In the genomic region with DNA sequence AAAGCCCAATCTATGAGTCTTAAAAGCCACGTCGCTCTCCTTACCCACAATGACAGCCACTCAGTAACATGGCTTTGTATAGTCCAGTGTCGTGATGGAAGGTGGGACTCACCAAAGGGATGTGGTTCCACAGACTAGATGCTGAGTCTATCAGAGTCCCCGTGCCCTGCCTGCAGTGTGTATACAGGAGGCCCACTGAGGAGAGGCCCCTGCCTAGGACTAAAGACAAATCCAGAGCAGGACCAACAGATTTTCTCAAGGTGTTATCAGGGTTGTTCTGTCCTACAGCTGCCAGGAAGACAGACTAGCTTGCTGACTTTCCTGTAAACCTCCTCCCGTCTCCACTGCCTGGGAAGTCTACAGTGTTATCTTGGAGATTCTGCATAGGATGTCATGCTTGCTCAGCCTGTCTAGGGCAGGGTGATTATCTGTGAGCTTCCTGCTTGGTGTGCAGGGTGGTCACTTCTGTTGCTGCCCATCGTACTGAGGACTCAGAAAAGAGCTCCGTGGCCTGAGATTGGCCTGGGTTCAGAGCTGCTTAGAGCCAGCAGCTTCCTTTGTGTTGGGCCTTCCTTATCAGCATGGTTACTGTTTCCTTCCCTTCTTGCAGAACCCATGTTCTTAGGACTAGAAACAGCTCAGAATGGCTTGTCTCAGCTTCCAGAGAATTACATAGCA, we compare ENCODE assay signal across 19 mouse cellular contexts.
DNase-seq lines count a peak whose midpoint lies in the region; ATAC-seq and TF ChIP-seq lines count a peak whose summit lies in the region.
"Had no signal": no experiment of that assay in that cellular context is flagged by ENCODE, and none has a peak within 500 bp of the region (broad histone marks: within the 10 kb centered on the region; RNA-seq: fewer than 3 reads in every experiment).

No protein-coding gene starts in this region.

- no peaks in the 10 kb centered on the region for H3K27me3 ChIP-seq in heart, embryonic 16.5 days (ENCODE audit: control insufficient read depth, insufficient read depth, low read length)
- H3K27me3 ChIP-seq in CH12.LX (replicated peaks), result no peaks in the 10 kb centered on the region
- no peaks in the 10 kb centered on the region for H3K27me3 ChIP-seq in liver, embryonic 13.5 days
- H3K27me3 ChIP-seq in forebrain, embryonic 13.5 days, result no peaks in the 10 kb centered on the region
- H3K27me3 ChIP-seq: embryonic facial prominence, embryonic 12.5 days; midbrain, embryonic 15.5 days had no signal

- no peak overlapping the region for H3K27ac ChIP-seq in heart, embryonic 16.5 days (ENCODE audit: low read length)
- H3K27ac ChIP-seq in CH12.LX (ENCODE audit: insufficient read depth, low read depth), result no peak overlapping the region
- H3K27ac ChIP-seq in liver, embryonic 13.5 days, result no peak overlapping the region
- H3K27ac ChIP-seq in forebrain, embryonic 13.5 days, result no peak overlapping the region
- H3K27ac ChIP-seq: embryonic facial prominence, embryonic 12.5 days; macrophage; midbrain, embryonic 15.5 days had no signal

- DNase-seq in heart, postnatal 10 days, result no peak
- DNase-seq in 416B (ENCODE audit: low read depth) (peak; percentile 91), CH12.LX (ENCODE audit: extremely low read depth) (no peak)
- DNase-seq in liver, embryonic 13.5 days, result no peak
- DNase-seq in layer of hippocampus, postnatal 25 days (ENCODE audit: extremely low spot score in 1 of 2, low spot score in 1 of 2), result no peak
- DNase-seq: adrenal gland, adult 8-10 months; cerebellum, adult 11 months; cerebellum, postnatal 36 days; kidney, adult 9 months; lung, adult 18-20 months; thymus, postnatal 4 days had no signal

- no peak overlapping the region for H3K9ac ChIP-seq in heart, embryonic 16.5 days (ENCODE audit: low read length)
- H3K9ac ChIP-seq in CH12.LX (ENCODE audit: insufficient read depth, low read depth), result no peak overlapping the region
- H3K9ac ChIP-seq in liver, embryonic 13.5 days, result no peak overlapping the region
- H3K9ac ChIP-seq in forebrain, embryonic 13.5 days, result no peak overlapping the region
- H3K9ac ChIP-seq: embryonic facial prominence, embryonic 12.5 days; midbrain, embryonic 15.5 days had no signal

- no peak overlapping the region for H3K4me2 ChIP-seq in heart, embryonic 16.5 days (ENCODE audit: low read depth, low read length)
- no peak overlapping the region for H3K4me2 ChIP-seq in CH12.LX (ENCODE audit: insufficient read depth, low read depth, poor library complexity, severe bottlenecking)
- no peak overlapping the region for H3K4me2 ChIP-seq in liver, embryonic 13.5 days
- H3K4me2 ChIP-seq in forebrain, embryonic 13.5 days, result no peak overlapping the region
- H3K4me2 ChIP-seq: embryonic facial prominence, embryonic 12.5 days; midbrain, embryonic 15.5 days had no signal

- no peak for TF ChIP-seq EP300 in CH12.LX (IDR thresholded peaks at IDR 0.05; ENCODE audit: low read length)

- no peaks in the 10 kb centered on the region for H3K79me2 ChIP-seq in CH12.LX (replicated peaks; ENCODE audit: control insufficient read depth, extremely low read depth, insufficient read depth, poor library complexity, severe bottlenecking)

- TF ChIP-seq CTCF in CH12.LX (conservative IDR thresholded peaks at IDR 0.05 in 1 of 2, IDR thresholded peaks at IDR 0.05 in 1 of 2; ENCODE audit: low read depth in 2 of 2, low read length in 2 of 2), result no peak

- no peaks in the 10 kb centered on the region for H3K36me3 ChIP-seq in heart, embryonic 16.5 days (ENCODE audit: control insufficient read depth, insufficient read depth)
- H3K36me3 ChIP-seq in CH12.LX (replicated peaks in 1 of 2; ENCODE audit: control insufficient read depth in 1 of 2, insufficient read depth in 1 of 2, low read length in 1 of 2), result peaks cover 56 to 81% of the 10 kb centered on the region in 2 experiments
- peaks cover 10% of the 10 kb centered on the region; the same call in 1 of the 2 replicates for H3K36me3 ChIP-seq in liver, embryonic 13.5 days
- peaks cover 26% of the 10 kb centered on the region for H3K36me3 ChIP-seq in forebrain, embryonic 13.5 days (ENCODE audit: poor library complexity, severe bottlenecking)
- H3K36me3 ChIP-seq: embryonic facial prominence, embryonic 12.5 days had no signal

- in situ Hi-C loops in CH12.LX (cut with MboI; ENCODE audit: low pct_ligation_motif_present, low pct_unique_long_range_greater_than_20kb, low sequenced_read_pairs), result no loop called here

- dilution Hi-C loops in CH12.LX (cut with MboI; ENCODE audit: extremely low pct_ligation_motif_present, extremely low pct_unique_long_range_greater_than_20kb, low sequenced_read_pairs), result loop anchor here (25.0 kb wide), 1 partner anchor 111 kb away; no protein-coding TSS in a partner anchor

- intact Hi-C loops in heart, postnatal 10 days (cut with DNase I), result no loop called here

- TF ChIP-seq POLR2A in CH12.LX (IDR thresholded peaks at IDR 0.05; ENCODE audit: low read depth, low read length), result no peak

- TF ChIP-seq RAD21 in CH12.LX (IDR thresholded peaks at IDR 0.05; ENCODE audit: low read depth, low read length), result no peak

- H3K4me1 ChIP-seq in heart, embryonic 16.5 days (ENCODE audit: control insufficient read depth, insufficient read depth, low read length), result peaks cover 14% of the 10 kb centered on the region
- peaks cover 0 to 17% of the 10 kb centered on the region in 2 experiments; a peak in 2 of 4 replicates for H3K4me1 ChIP-seq in CH12.LX (ENCODE audit: control insufficient read depth in 1 of 2, insufficient read depth in 2 of 2)
- H3K4me1 ChIP-seq in liver, embryonic 13.5 days (replicated peaks), result peaks cover 29% of the 10 kb centered on the region
- peaks cover 14% of the 10 kb centered on the region for H3K4me1 ChIP-seq in forebrain, embryonic 13.5 days

- peak; percentile 63 for ATAC-seq in heart, embryonic 16.5 days (replicated peaks; ENCODE audit: extremely low read depth, insufficient read depth, low FRiP score)
- ATAC-seq in liver, embryonic 13.5 days (ENCODE audit: low read depth), result peak; percentile 68
- ATAC-seq in forebrain, embryonic 13.5 days, result no peak
- ATAC-seq: CD4-positive, CD25-positive, alpha-beta regulatory T cell, adult 4 months; forebrain, embryonic 16.5 days; inflammation-experienced regulatory T-cells, adult 6 months; midbrain, embryonic 15.5 days had no signal

- no peak overlapping the region for H3K4me3 ChIP-seq in heart, embryonic 16.5 days (ENCODE audit: low read length)
- H3K4me3 ChIP-seq in CH12.LX (replicated peaks in 1 of 3; ENCODE audit: low read depth in 2 of 3, low read length in 2 of 3, poor library complexity in 1 of 3), result no peak overlapping the region
- H3K4me3 ChIP-seq in liver, embryonic 13.5 days (replicated peaks), result no peak overlapping the region
- no peak overlapping the region for H3K4me3 ChIP-seq in forebrain, embryonic 13.5 days
- H3K4me3 ChIP-seq: embryonic facial prominence, embryonic 12.5 days; midbrain, embryonic 15.5 days had no signal

- WGBS in heart, embryonic 16.5 days, result 59% methylated on average over 7 of the region's 7 CpGs
- 33% methylated on average over 7 of the region's 7 CpGs for WGBS in liver, embryonic 13.5 days (ENCODE audit: insufficient replicate concordance)
- 92% methylated on average over 7 of the region's 7 CpGs for WGBS in forebrain, embryonic 13.5 days

- H3K9me3 ChIP-seq in heart, embryonic 16.5 days (replicated peaks; ENCODE audit: control insufficient read depth, low read length), result no peaks in the 10 kb centered on the region
- H3K9me3 ChIP-seq in CH12.LX (replicated peaks; ENCODE audit: low read length), result no peaks in the 10 kb centered on the region
- H3K9me3 ChIP-seq in liver, embryonic 13.5 days (replicated peaks), result no peaks in the 10 kb centered on the region
- no peaks in the 10 kb centered on the region for H3K9me3 ChIP-seq in forebrain, embryonic 13.5 days (replicated peaks)
- H3K9me3 ChIP-seq: embryonic facial prominence, embryonic 12.5 days; midbrain, embryonic 15.5 days had no signal

TF ChIP-seq in CH12.LX, 34 proteins besides CTCF, POLR2A, EP300 and RAD21:
- 0 out of 2 replicates have a peak, but pooled peaks have one; percentile 47 for TF ChIP-seq POLR2AphosphoS2 (IDR thresholded peaks at IDR 0.05; ENCODE audit: low read depth, low read length)
- TF ChIP-seq ZKSCAN1 (IDR thresholded peaks at IDR 0.05; ENCODE audit: borderline replicate concordance, low read depth, low read length), result no peak
